In genomic region chr10:72960051-72960450, GRCm38 (mm10) we compare ENCODE assay signal across 28 mouse cellular contexts.
A peak's percentile ranks its signal among the peaks of the same experiment; 100 is the strongest.
DNase-seq lines count a peak whose midpoint lies in the region.
"Had no signal": no experiment of that assay in that cellular context is flagged by ENCODE, and none has a peak within 500 bp of the region (broad histone marks: within the 10 kb centered on the region; RNA-seq: fewer than 3 reads in every experiment).

No protein-coding gene starts in this region.

- no peaks in the 10 kb centered on the region for H3K36me3 ChIP-seq in hindbrain, embryonic 10.5 days
- H3K36me3 ChIP-seq: embryonic facial prominence, embryonic 10.5 days; embryonic facial prominence, embryonic 13.5 days; forebrain, embryonic 12.5 days; forebrain, embryonic 15.5 days; G1E; heart, embryonic 10.5 days had no signal

- H3K27ac ChIP-seq in hindbrain, embryonic 10.5 days, result no peak overlapping the region
- H3K27ac ChIP-seq: embryonic facial prominence, embryonic 10.5 days; embryonic facial prominence, embryonic 13.5 days; forebrain, embryonic 12.5 days; forebrain, embryonic 15.5 days; heart, adult 2 months; heart, embryonic 10.5 days; hindbrain, embryonic 14.5 days; hindbrain, postnatal 0 days had no signal

- WGBS in hindbrain, embryonic 10.5 days, result 64% methylated on average over 3 of the region's 3 CpGs

- peak; percentile 14 to 22 for DNase-seq in cerebellum, postnatal 10 days
- DNase-seq in cerebellum, adult 8-10 months, result no peak
- peak; percentile 14 for DNase-seq in left cerebral cortex, postnatal 4 days
- DNase-seq in left cerebral cortex, postnatal 14 days (ENCODE audit: low spot score in 2 of 2), result no peak
- DNase-seq in ovary, postnatal 14 days (ENCODE audit: low spot score), result peak; percentile 3
- DNase-seq in testis, postnatal 10 days (ENCODE audit: low spot score), result peak; percentile 83
- no peak for DNase-seq in thymus, postnatal 10 days (ENCODE audit: low spot score in 2 of 2)
- DNase-seq in hindbrain, embryonic 10.5 days (ENCODE audit: low spot score), result no peak
- DNase-seq: adrenal gland, adult 8-10 months; adrenal gland, postnatal 36 days; B cell, adult 2 months; cerebellum, adult 18-20 months; cerebellum, adult 9-11 months; cerebellum, postnatal 36 days; embryo, embryonic 11 days; gastrocnemius, postnatal 10 days; gastrocnemius, postnatal 36 days; heart, adult 2 months had no signal

- H3K27me3 ChIP-seq in hindbrain, embryonic 10.5 days (ENCODE audit: insufficient read depth, poor library complexity, severe bottlenecking), result no peaks in the 10 kb centered on the region
- H3K27me3 ChIP-seq: CH12.LX; embryonic facial prominence, embryonic 13.5 days; forebrain, embryonic 12.5 days; forebrain, embryonic 15.5 days had no signal

- H3K4me1 ChIP-seq in hindbrain, embryonic 10.5 days (replicated peaks), result no peaks in the 10 kb centered on the region
- H3K4me1 ChIP-seq: embryonic facial prominence, embryonic 10.5 days; embryonic facial prominence, embryonic 13.5 days; forebrain, embryonic 12.5 days; forebrain, embryonic 15.5 days; heart, embryonic 10.5 days had no signal

- intact Hi-C loops in left cerebral cortex, postnatal 4 days (cut with DNase I), result no loop called here
- intact Hi-C loops in left cerebral cortex, postnatal 14 days (cut with DNase I), result no loop called here

- H3K4me3 ChIP-seq in hindbrain, embryonic 10.5 days, result no peak overlapping the region
- H3K4me3 ChIP-seq: embryonic facial prominence, embryonic 10.5 days; embryonic facial prominence, embryonic 13.5 days; erythroblast, embryonic 14.5 days; forebrain, embryonic 12.5 days; forebrain, embryonic 15.5 days; heart, adult 2 months; heart, embryonic 10.5 days had no signal

- H3K9me3 ChIP-seq in hindbrain, embryonic 10.5 days, result no peaks in the 10 kb centered on the region
- H3K9me3 ChIP-seq: embryonic facial prominence, embryonic 10.5 days; embryonic facial prominence, embryonic 13.5 days; forebrain, embryonic 12.5 days; forebrain, embryonic 15.5 days; heart, embryonic 10.5 days had no signal

Comparison
In these comparisons a context has a peak if more than half of its experiments do, and no peak if none do; other contexts are left out.
1. DNase-seq: peak in cerebellum, postnatal 10 days (2 of 2), left cerebral cortex, postnatal 4 days (single experiment), ovary, postnatal 14 days (single experiment) and testis, postnatal 10 days (single experiment); none in cerebellum, adult 8-10 months (single experiment), left cerebral cortex, postnatal 14 days (0 of 2), thymus, postnatal 10 days (0 of 2) and hindbrain, embryonic 10.5 days (single experiment).